Mouse (Mus musculus): Measurements from ENCODE around the gene Ppp4r1.

GRCm38 (mm10) chr17:65866201-65866600 is 83.8 kb downstream of the Ppp4r1 start:
- no peak for TF ChIP-seq CTCF (IDR thresholded peaks at IDR 0.05; ENCODE audit: low read depth)
- no peak for TF ChIP-seq EP300 (IDR thresholded peaks at IDR 0.05; ENCODE audit: low read depth)
